Mouse (Mus musculus): ENCODE measurements around the gene Evi5.

Gene Evi5

DNA sequence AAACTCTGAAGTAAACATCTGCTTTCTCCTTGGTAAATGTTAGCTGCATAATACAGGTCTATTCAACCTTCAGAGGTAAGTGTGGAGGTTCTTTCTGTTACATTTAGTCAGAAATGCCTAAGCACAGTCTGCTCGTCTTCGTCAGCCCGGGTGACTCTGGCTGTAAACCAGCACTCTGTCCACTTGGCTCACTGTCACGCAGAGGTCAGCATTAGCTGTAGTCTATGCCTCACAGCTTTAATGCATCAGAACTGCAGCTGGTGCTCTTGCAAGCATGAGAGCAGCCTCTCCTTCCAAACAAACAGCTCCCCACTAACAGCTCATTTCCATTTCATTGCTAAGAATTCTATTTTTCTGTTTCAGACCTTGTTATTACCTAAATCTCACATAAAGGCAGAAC is 67.4 kb downstream of the Evi5 start:
- no peak for DNase-seq (ENCODE audit: low read depth, low spot score)

DNA sequence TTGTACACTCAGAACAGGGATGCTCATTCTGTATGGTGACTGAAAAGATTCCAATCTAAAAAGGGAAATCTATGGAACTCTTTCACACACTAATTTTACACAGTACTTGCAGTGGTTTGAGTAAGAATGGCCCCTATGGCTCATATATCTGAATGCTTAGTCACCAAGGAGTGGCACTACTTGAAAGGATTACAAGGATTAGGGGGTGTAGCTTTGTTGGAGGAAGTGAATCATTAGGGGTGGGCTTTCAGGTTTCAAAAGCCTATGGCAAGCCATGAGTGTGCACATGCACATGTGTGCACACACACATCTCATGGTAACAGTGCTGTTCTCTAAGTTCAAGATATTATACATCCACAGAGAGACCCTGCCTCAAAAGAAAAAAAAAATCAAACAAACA is 72.3 kb downstream of the Evi5 start:
- no peak for DNase-seq (ENCODE audit: low read depth, low spot score)

DNA sequence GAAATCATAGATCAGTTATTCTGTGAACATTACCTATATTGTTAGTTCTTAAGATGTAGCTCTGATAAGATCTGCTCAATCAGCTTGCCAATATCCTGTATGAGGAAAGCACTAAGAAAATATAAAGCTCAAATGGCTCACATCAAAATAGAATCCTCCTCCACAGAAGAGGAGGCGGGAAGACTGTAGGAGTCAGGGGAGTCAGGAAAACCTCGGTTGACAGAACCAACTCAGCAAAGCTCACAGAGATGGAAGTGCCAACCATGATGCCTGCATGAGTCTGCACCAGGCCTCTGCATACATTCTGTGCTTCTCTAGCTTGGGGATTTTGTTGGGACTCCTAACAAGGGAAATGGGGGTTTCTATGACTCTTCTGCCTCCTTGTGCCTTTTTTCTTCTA is 73.7 kb downstream of the Evi5 start:
- DNase-seq (ENCODE audit: low read depth, low spot score), result no peak

DNA sequence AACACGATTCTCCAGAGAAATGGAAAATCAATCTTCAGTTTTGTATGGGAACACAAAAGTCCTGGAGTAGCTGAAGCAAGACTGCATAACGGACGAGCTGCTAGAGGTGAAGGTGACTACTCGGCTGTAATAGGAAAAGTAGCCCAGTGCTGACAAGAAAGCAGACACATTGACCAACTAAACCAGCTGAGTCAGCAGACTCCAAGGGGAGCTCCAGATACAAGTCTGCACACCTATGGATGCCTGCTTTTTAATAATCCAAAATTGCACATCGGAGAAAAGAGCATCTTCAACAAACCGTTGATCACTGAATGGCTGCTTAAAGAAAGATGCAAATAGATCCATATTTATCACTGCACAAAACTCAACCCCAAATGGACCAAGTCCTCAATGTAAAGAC is 76.6 kb downstream of the Evi5 start:
- no peak for DNase-seq (ENCODE audit: low read depth, low spot score)

DNA sequence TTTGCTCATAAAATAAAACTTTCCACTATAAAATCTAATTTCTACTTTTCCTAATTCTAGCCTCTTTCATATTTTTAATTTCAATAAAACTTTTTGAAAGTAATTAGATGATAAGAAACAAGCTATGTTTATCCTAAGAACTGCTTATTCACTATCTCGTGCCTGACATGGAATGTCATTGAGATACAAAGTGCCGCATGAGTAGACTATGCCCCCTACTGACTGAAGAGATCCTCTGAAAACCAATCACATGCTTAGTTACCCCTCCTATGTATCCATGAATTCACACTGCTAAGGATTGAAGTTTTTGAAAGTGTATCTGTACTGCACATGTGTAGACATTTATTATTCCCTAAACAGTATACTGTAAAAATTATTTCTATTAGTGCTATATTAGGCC is 81.0 kb downstream of the Evi5 start:
- DNase-seq (ENCODE audit: low read depth, low spot score), result no peak

DNA sequence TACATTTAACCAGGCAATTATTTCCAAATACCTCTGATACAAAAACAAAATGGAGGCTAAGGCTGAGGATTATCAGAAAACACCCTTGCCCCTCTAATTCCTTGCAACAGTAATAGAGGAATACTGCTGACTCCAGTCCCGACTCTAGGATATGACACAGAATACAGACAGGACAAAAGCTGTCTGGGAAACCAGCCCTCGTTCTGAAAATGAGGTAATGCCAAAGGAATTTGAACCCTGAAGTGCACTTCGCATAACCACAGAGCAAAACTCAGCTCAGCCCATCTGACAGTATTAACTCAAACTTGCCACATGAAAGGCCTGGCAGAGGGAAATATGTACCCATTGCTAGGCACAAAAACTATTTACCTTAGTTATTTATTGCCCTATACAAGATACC is 81.6 kb downstream of the Evi5 start:
- DNase-seq (ENCODE audit: low read depth, low spot score), result no peak

DNA sequence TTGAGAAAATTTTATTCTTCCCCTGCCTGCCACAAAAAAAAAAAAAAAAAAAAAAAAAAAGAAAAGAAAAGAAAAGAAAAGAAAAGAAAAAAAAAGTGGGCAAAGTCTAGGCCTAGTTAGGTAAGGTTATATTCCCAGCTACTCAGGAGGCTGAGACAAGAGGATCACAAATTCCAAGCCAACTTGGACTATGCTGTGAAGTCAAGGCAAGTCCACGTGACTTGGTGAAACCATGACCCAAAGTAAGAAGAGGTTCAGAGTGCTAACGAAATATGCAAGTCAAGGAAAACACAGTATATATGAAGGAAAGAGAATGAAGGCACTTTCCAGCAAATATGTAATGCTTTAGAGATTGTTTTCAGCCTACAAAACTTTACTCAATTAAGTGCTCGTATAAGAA is 82.4 kb downstream of the Evi5 start:
- DNase-seq (ENCODE audit: low read depth, low spot score), result no peak

DNA sequence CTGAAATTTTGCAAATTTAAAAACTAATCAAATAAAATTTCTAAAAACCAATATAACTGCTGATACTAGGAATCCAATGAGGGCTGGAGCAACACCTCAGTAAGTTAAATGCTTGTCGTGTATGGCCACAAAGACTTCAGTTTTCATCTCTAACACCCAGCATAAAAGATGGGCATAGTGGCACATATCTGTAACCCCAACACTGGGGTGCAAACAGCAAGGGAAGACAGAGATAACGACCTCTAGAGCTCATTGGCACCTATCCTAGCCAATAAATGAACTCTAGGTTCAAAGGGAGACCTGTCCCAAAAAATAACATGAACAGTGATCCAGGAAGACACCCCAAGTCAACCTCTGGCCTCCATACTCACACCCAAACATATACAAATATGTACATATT is 82.9 kb downstream of the Evi5 start:
- no peak for DNase-seq (ENCODE audit: low read depth, low spot score)

DNA sequence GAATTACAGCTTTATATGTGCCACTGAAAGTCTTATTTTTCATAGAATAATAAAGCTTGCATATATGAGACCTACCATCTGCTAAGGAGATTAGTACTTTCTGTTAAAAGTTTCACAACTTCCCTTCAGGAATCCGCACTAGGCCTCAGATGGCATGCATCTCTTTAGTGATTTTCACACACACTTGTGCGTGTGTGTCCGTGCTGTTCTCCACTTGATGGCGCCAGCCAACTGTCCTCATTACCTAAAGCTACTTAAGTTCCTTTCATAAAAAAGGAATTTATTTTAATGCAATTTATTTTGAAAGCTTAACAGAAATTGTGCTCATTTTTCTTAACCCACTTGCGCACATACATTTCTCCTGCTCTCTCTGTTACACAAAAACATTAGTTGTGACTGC is 85.4 kb downstream of the Evi5 start:
- DNase-seq (ENCODE audit: low read depth, low spot score), result no peak

DNA sequence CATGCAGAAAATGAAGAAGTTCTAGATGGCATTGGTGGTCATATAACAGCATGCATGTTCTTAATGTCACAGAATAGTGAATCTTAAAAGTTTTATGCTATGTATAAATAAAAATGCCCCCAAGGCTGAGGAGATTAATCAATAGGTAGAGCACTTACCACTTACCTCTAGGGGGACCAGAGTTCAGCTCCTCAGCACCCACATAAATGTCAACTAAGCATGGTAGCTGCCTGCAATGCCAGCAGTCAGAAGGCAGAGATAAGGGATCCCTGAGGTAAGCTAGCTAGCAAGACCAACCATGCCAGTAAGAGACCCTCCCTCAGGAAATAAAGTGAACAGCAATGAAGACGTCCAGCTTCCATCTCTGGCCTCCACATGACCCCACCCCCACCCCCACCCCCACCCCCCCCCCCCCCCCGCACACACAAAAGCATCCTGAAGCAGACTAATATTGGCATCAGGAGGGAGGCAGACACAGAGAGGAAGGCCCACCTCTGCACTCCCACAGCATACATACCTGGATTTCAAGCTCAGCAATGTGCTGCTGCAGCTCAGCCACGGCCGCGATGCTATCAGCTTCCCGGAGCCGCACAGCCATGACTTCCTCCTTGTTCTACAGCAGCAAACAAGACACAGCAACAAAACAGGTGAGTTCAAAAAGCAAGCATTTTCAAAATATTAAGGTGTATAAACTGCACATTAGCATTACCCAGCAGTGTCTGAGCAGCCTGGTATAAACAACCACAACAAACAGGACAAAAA is 87.0 kb downstream of the Evi5 start:
- DNase-seq (ENCODE audit: low read depth, low spot score), result no peak

DNA sequence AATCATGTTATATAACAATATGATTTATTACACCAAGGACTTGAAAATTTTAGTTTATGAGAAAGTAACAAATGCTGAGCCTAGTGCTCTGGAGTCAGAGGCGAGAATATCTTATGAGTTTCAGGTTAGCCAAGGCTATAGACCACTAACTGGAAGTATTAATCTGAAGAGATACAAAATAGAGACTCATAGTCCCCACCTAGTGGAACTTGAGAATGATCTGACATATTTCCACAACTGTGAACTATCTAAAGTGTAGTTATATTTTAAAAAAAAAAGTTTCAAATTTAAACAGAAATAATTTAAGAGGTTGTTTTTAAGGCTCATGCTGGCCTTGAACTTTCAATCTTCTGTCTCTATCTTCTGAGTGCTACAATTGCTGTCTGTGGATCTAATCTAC is 92.5 kb downstream of the Evi5 start:
- no peak for DNase-seq (ENCODE audit: low read depth, low spot score)

DNA sequence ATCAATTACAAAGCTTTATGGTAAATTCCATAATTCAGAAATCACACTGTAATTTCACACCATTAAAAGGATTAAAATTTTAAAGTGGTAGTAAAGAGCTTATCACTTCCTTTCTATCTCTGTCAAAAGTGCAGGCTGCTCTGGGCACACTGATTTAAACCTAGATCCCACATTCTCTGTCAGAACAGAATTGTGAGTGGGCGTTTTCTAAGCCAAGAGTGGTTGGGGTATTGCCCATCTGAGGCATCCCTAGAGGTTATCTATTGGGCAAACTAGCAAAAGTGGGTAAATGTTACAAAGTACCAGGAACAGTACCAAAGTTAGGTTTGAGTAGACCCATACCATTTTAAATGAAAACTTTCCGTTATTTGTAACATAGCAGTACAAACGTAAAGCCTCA is 96.1 kb downstream of the Evi5 start:
- no peak for DNase-seq (ENCODE audit: low read depth, low spot score)

DNA sequence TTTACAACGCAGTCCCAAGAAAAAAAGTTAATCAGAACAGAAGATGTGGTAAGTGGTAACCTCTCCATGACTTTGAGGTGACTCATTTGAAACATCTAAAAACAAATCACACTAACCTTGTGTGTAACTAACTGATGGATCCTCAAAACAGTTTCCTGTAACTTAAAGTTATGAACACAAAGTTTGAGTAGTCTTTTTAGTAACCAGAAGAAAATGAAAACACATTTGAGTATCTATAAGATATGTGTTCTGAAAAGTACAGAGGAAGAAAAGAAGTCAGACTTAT is 97.4 kb downstream of the Evi5 start:
- DNase-seq (ENCODE audit: low read depth, low spot score), result no peak

DNA sequence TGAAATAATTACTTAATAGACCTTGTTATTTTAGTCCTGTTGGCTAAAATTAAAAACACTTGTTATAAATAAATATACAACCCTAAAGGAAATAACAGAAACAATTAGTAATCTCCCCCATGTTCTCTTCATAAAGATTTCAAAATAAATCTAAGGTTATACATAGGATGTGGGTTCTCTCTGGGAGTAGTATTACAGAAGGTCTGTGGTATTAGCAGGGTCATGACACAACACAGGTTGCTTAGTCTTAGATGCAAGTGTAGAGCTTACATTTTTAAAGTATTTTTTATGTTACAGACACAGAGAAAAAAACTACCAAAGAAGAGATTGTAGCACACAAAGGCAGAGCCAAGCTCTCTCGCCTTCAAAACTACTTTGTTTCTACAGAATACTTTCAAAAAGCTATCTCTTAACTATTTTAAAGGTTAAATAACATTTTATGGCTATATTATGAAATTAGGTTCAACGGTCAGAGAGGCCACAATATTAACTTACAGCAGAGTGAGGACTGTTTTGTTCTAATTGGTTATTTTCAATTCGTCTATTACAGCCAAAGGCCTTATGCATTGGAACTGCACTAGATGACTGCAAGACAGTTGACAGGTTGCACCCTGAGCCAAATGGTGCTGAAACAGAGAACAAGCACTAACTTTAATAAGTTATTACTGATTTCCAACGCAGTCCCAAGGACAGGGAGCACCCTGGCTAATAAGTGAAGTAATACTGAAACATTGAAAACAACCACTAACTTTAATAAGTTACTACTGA is 97.9 kb downstream of the Evi5 start:
- no peak for DNase-seq (ENCODE audit: low read depth, low spot score)

DNA sequence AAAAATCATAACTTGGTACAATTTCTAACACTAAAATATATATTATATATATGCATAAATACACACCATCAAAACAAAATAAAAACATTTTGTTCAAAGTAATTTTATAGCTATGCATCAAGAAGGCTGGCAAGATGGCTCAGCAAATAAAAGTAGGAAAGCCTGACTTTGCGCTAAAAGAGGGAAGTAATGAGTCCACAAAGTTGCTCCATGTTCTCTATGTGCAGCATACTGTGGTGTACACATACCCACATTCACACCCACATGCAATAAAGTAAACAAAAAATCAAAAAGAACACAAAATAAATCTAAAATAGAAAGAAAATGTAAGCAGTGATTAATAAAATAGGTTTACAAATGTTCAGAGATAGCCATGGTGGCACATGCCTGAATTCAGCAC is 99.0 kb downstream of the Evi5 start:
- DNase-seq (ENCODE audit: low read depth, low spot score), result no peak

DNA sequence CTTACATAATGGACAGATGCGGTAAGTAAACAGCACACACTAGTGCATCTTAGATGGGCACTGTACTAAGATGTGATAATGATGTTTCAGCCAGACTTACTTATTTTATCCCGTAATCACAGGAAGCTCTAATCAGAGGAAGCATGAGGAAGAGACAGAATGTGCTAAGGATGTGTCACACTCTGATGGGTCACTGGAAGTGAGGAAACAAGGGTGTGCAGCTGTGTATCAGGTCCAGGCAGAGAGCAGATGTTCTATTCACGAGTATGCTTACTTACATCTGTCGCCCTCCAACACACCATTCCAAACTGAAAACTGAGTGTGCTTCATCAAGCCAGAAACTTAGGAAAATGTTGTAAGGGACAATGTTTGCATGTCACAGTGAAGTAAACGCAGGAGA is 102.9 kb downstream of the Evi5 start:
- DNase-seq (ENCODE audit: low read depth, low spot score), result no peak

DNA sequence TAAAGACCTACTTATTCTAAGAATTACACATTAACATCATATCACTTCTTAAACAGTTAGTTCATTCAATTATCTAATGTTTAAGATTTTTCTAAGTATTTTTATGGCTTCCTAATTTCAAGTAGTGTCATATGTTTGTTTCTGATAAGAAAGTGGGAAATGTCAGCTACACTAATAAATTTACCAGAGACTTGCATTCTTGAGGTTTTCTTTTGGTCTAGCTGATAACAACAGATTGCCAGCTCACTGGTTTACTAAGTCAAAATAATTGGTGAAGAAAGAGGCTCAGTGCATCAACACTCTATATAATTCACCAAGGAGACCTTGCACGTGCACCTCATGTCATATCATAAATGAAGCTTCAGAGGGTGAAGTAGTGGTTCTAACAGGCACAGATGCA is 106.7 kb downstream of the Evi5 start:
- no peak for DNase-seq (ENCODE audit: low read depth, low spot score)

DNA sequence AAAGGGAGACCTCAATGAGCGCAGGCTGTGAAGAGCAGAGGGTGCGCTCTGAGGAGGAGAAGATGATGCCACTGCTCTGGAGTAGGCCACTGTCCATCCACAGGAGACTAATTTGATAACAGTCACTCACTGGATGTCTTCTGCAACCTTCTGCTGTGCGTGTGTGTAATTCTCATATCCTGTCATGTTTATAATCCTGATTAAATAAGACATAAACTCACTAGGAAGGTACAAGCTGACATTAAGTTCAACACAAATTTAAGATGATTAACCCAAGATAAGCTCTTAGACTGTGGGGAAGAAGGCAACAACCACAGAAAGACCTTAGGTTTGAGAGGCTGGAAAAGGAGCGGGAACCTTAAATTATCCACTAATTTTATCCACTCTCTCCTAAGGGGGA is 109.0 kb downstream of the Evi5 start:
- DNase-seq (ENCODE audit: low read depth, low spot score), result no peak

DNA sequence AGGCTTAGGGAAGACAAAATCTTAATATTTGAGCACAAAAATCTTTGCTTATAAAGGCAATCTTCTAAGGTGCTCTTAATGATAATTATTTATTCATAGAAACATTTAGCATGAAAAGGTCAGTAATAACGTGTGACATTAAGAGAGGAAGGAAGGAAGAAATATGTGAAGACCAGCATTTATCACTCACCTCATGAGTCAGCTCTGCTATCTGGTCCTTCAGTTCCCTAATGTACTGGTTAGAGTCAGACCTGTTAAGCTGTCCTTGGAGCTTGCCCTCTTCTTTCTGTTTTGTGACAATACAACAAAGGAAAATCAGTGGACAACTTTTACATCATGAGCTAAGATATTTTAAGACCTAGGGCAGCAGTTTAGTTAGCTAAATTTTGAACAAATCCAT is 110.4 kb downstream of the Evi5 start:
- DNase-seq (ENCODE audit: low read depth, low spot score), result no peak

DNA sequence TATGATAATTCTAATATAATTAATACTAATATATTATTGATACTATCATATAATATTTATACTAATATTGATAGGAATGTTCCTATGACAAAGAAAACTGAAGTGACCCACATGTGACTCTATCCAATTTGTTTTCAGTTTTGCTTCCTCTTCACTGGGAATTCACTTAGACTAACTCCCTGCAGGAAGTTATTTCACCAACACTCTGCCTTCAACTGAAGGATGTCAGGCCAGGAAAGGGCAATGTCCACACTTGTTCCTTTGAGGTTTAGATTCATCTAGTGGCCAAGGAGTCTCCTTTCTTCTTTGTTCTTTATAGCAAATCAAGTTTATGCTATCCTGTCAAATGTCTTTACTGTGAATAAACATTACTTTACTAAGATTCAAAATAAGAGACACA is 111.2 kb downstream of the Evi5 start:
- no peak for DNase-seq (ENCODE audit: low read depth, low spot score)

DNA sequence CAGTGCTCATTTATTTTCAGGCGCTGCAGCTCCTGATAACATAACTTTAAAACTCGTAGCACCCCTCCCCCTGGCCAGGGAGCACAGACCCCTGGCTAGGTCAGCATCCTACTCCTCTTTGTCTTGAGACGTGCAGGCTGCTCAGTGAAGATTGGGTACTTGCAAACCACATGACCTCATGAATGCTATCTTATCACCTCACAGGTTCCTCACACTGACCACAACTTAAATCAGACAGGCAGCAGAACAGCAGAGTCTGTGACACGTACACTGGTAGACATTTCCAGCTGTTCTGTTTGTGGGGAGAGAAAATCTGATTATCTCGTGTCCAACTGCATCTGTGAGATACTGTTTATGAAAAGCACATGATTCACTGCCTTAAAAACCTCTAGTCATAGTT is 115.8 kb downstream of the Evi5 start:
- DNase-seq (ENCODE audit: low read depth, low spot score), result no peak

DNA sequence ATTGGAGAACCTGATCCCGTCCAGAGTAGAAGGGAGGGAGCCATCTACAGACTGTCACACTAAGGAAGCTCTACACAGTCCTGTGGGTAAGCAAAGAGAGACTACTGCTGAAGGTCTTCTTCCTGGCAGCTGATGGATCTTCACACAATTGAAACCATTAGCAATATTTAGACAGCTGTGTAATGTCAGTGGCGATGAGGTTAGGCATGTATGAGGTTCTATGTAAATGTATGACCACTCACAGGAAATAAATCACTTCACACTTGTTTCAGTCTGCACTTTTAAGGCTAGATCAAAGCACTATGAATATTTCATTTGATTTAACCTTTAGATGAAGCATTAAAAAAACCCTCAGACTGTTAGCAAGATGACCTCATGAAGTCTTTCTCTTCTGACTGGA is 118.8 kb downstream of the Evi5 start:
- DNase-seq (ENCODE audit: low read depth, low spot score), result no peak

DNA sequence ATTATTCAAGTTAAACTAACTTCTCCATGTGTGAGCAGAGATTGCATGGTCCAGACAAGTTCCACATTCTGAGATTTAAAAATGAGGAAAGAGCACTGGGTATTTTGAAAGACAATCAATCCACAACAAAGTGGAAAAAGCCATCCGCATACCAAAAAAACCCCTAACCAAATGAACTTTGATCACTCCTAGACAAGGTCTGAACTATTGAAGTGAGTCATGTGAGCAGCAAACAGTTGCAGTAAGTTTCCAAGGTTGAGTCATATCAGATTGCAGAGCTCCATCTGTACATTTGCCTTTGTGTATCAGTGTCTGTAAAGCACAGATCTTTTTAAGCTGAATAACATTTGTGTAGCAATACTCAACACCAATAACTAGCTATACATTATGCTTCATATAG is 120.2 kb downstream of the Evi5 start:
- no peak for DNase-seq (ENCODE audit: low read depth, low spot score)

DNA sequence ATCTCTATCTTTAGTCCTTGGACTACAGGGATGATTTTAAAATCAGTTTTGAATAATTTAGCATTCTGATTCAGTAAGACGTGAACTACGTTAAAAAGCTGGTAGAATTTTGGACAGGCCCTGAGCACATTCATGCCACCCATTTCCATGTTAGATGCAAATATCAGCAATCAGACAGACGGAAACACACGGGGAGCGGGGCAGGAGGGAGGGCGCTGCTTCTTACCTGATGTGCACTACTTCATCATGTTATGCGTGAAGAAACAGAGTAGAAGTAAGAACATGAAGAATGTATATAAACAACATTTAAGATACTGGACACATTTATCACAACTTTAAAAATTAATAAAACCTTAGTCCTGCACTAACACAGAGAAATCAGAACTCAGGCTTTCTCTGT is 121.3 kb downstream of the Evi5 start:
- DNase-seq (ENCODE audit: low read depth, low spot score), result no peak

All from c-Kit-negative CD71-positive TER-119-positive erythroid progenitor cells, embryonic 14.5 days (primary cell).